Comparison of ENCODE assay signal across 10 mouse cellular contexts in genomic region chr19:40637601-40638000, GRCm38 (mm10). TPM values are rescaled to one million over a fixed set of nuclear protein-coding genes. Genes with fewer than 3 reads are reported as not detected.
DNase-seq lines count a peak whose midpoint lies in the region; ATAC-seq and TF ChIP-seq lines count a peak whose summit lies in the region.
"Had no signal": no experiment of that assay in that cellular context is flagged by ENCODE, and none has a peak within 500 bp of the region (broad histone marks: within the 10 kb centered on the region; RNA-seq: fewer than 3 reads in every experiment).

No protein-coding gene starts in this region.

- no peak for DNase-seq in kidney, adult 2 months
- no peak for DNase-seq in kidney, adult 11 months
- peak; percentile 25 for DNase-seq in 416B (ENCODE audit: low read depth)
- DNase-seq in thymus, adult 2 months, result no peak
- no peak for DNase-seq in ovary, postnatal 36 days (ENCODE audit: low spot score)

- no peak overlapping the region for H3K4me3 ChIP-seq in kidney, adult 2 months (ENCODE audit: insufficient read depth, low read depth, low read length)
- no peak overlapping the region for H3K4me3 ChIP-seq in brown adipose tissue, adult 24 weeks (ENCODE audit: insufficient read depth, low read depth, low read length)
- no peak overlapping the region for H3K4me3 ChIP-seq in thymus, adult 2 months (ENCODE audit: control insufficient read depth, insufficient read depth, low read length)
- H3K4me3 ChIP-seq: embryonic facial prominence, embryonic 12.5 days; hindbrain, embryonic 15.5 days had no signal

- ATAC-seq in megakaryocyte, adult 5-6 weeks (ENCODE audit: poor library complexity, severe bottlenecking), result peak; percentile 82
- ATAC-seq: activated CD4-positive, CD25-positive, alpha-beta regulatory T cell, adult 4 months had no signal

- H3K36me3 ChIP-seq in kidney, adult 2 months (ENCODE audit: control insufficient read depth, insufficient read depth, low read length), result no peaks in the 10 kb centered on the region
- H3K36me3 ChIP-seq in thymus, adult 2 months (ENCODE audit: control insufficient read depth, insufficient read depth, low read length), result no peaks in the 10 kb centered on the region
- H3K36me3 ChIP-seq: embryonic facial prominence, embryonic 12.5 days; hindbrain, embryonic 15.5 days had no signal

- H3K4me1 ChIP-seq in kidney, adult 2 months (ENCODE audit: control insufficient read depth, insufficient read depth, low read length), result no peaks in the 10 kb centered on the region
- peaks cover 3% of the 10 kb centered on the region; the same call in 1 of the 2 replicates for H3K4me1 ChIP-seq in brown adipose tissue, adult 24 weeks (ENCODE audit: control insufficient read depth, insufficient read depth, insufficient read length, low read length)
- no peaks in the 10 kb centered on the region for H3K4me1 ChIP-seq in thymus, adult 2 months (replicated peaks; ENCODE audit: control insufficient read depth, insufficient read depth, low read length)
- H3K4me1 ChIP-seq: embryonic facial prominence, embryonic 12.5 days; hindbrain, embryonic 15.5 days had no signal

- TF ChIP-seq CTCF in kidney, adult 2 months (conservative IDR thresholded peaks at IDR 0.05; ENCODE audit: insufficient read depth, insufficient read length, low read depth, low read length), result no peak
- no peak for TF ChIP-seq CTCF in thymus, adult 2 months (IDR thresholded peaks at IDR 0.05; ENCODE audit: borderline replicate concordance, control insufficient read depth, extremely low read depth, insufficient read depth, low read length, poor library complexity)

- 68% methylated on average over 7 of the region's 7 CpGs for WGBS in kidney, adult 2 months
- WGBS in thymus, adult 2 months, result 80% methylated on average over 7 of the region's 7 CpGs

- TF ChIP-seq POLR2A in kidney, adult 2 months (IDR thresholded peaks at IDR 0.05; ENCODE audit: low read depth, low read length), result no peak
- TF ChIP-seq POLR2A in thymus, adult 2 months (IDR thresholded peaks at IDR 0.05; ENCODE audit: control insufficient read depth, extremely low read depth, insufficient read depth, low read length, poor library complexity), result no peak

- peak overlapping the region; percentile 69; the same call in 1 of the 2 replicates for H3K27ac ChIP-seq in kidney, adult 2 months (ENCODE audit: insufficient read depth, low read depth, low read length)
- H3K27ac ChIP-seq in brown adipose tissue, adult 24 weeks (replicated peaks; ENCODE audit: low read depth, low read length), result peak overlapping the region; percentile 96
- no peak overlapping the region for H3K27ac ChIP-seq in thymus, adult 2 months (ENCODE audit: control insufficient read depth, insufficient read depth, low read length)
- H3K27ac ChIP-seq: embryonic facial prominence, embryonic 12.5 days; hindbrain, embryonic 15.5 days had no signal

- H3K27me3 ChIP-seq in kidney, adult 2 months (replicated peaks; ENCODE audit: control insufficient read depth, insufficient read depth, low read length), result no peaks in the 10 kb centered on the region
- no peaks in the 10 kb centered on the region for H3K27me3 ChIP-seq in thymus, adult 2 months (ENCODE audit: control insufficient read depth, insufficient read depth, low read length)
- H3K27me3 ChIP-seq: embryonic facial prominence, embryonic 12.5 days; hindbrain, embryonic 15.5 days had no signal

RNA-seq across cellular contexts. Expression of gene Entpd1, which starts 25.4 kb away (rescaled TPM):
- 8.0 and 8.4 TPM in 2 replicates for polyA plus RNA-seq in kidney, adult 2 months (2012; rRNA removed)
- 6.2 and 8.2 TPM in 2 replicates for polyA plus RNA-seq in brown adipose tissue, adult 24 weeks (2012; ENCODE audit: insufficient read depth, insufficient read length, missing spikeins)
- 21.8 and 22.3 TPM in 2 replicates for total RNA-seq in megakaryocyte, adult 5-6 weeks (2015)
- total RNA-seq in megakaryocyte, adult 5-6 weeks (2017), result 44.0 and 51.9 TPM in 2 replicates
- 8.5 and 11.2 TPM in 2 replicates for polyA plus RNA-seq in thymus, adult 2 months (2012; rRNA removed)

RNA-seq across cellular contexts. Expression of gene Tctn3, which starts 25.6 kb away (rescaled TPM):
- 8.6 and 8.9 TPM in 2 replicates for polyA plus RNA-seq in kidney, adult 2 months (2012; rRNA removed)
- 1.8 and 2.0 TPM in 2 replicates for polyA plus RNA-seq in brown adipose tissue, adult 24 weeks (2012; ENCODE audit: insufficient read depth, insufficient read length, missing spikeins)
- 2.5 and 5.8 TPM in 2 replicates for total RNA-seq in megakaryocyte, adult 5-6 weeks (2015)
- 1.6 and 3.2 TPM in 2 replicates for total RNA-seq in megakaryocyte, adult 5-6 weeks (2017)
- polyA plus RNA-seq in thymus, adult 2 months (2012; rRNA removed), result 10.7 and 13.8 TPM in 2 replicates

RNA-seq across cellular contexts. Expression of gene Aldh18a1, which starts 49.3 kb away (rescaled TPM):
- 3.5 and 4.1 TPM in 2 replicates for polyA plus RNA-seq in kidney, adult 2 months (2012; rRNA removed)
- 1.1 and 1.4 TPM in 2 replicates for polyA plus RNA-seq in brown adipose tissue, adult 24 weeks (2012; ENCODE audit: insufficient read depth, insufficient read length, missing spikeins)
- total RNA-seq in megakaryocyte, adult 5-6 weeks (2015), result 8.3 and 10.5 TPM in 2 replicates
- 6.5 and 7.6 TPM in 2 replicates for total RNA-seq in megakaryocyte, adult 5-6 weeks (2017)
- polyA plus RNA-seq in thymus, adult 2 months (2012; rRNA removed), result 37.9 and 40.5 TPM in 2 replicates
